Comparison of ENCODE assay signal across 19 mouse cellular contexts in the genomic region with DNA sequence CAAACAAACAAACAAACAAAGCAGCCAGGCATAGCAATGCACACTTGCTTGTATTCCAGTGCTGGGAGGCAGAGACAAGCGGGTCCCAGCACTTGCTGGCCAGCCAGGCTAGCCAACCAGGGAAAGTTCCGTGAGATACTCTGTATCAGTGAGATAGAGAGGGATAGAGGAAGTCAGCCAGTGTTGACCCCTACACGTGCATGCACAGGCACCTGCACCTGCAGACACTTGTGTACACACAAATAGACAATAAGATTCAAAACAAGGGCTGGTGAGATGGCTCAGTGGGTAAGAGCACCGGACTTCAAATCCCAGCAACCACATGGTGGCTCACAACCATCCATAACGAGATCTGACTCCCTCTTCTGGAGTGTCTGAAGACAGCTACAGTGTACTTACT.
"Had no signal": no experiment of that assay in that cellular context is flagged by ENCODE, and none has a peak within 500 bp of the region (broad histone marks: within the 10 kb centered on the region; RNA-seq: fewer than 3 reads in every experiment).

No protein-coding gene starts in this region.

- H3K4me3 ChIP-seq: liver, embryonic 13.5 days; liver, embryonic 15.5 days; lung, embryonic 15.5 days; megakaryocyte, embryonic 14.5 days; midbrain, embryonic 12.5 days; neural tube, embryonic 12.5 days had no signal

- H3K27ac ChIP-seq: liver, embryonic 13.5 days; liver, embryonic 15.5 days; lung, embryonic 15.5 days; macrophage; midbrain, embryonic 12.5 days; neural tube, embryonic 12.5 days had no signal

- DNase-seq: liver, embryonic 13.5 days; liver, postnatal 0 days; lung, adult 2 months; lung, postnatal 14 days; lung, postnatal 36 days; midbrain, embryonic 14.5 days; right cerebral cortex, adult 18-20 months; right cerebral cortex, postnatal 25 days; right cerebral cortex, postnatal 4 days; spleen, adult 18-20 months; thymus, adult 18-20 months; thymus, postnatal 14 days; thymus, postnatal 36 days had no signal
